ENCODE assay signal across 12 mouse cellular contexts in the genomic region with DNA sequence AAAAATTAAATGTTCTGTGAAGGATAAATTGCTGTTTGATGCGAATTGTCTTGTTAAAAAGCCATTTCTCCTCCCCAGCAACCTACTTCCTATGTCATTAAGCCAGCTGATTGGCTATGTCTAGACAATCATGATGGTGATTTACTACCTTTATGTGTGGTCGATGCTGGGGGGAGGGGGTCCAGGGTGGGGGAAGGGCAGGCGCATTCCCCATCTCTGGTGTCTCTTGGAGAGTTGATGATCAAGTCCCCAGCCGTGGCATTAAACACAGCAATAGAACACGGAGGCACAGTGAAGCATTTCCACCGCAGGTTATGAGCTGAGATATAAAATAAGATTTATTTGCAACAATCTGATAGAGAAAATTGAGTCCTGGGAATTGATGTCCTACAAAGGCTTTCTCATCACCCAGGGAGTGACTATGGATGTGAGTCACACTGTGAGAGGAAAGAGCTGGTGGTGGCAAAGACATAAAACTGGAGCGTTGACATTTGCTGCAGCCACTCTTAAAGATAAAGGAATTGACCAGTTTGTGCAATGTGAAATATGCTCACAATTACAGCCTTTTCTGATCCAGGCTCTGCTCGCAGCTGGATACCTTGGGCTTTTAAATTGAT.
"Had no signal": no experiment of that assay in that cellular context is flagged by ENCODE, and none has a peak within 500 bp of the region (broad histone marks: within the 10 kb centered on the region; RNA-seq: fewer than 3 reads in every experiment).

No protein-coding gene starts in this region.

- H3K4me3 ChIP-seq: kidney, embryonic 15.5 days; limb, embryonic 10.5 days; liver, embryonic 15.5 days; midbrain, embryonic 10.5 days; stomach, embryonic 15.5 days had no signal

- H3K36me3 ChIP-seq: kidney, embryonic 15.5 days; limb, embryonic 10.5 days; liver, embryonic 15.5 days; midbrain, embryonic 10.5 days; stomach, embryonic 15.5 days had no signal

- ATAC-seq: lung, postnatal 0 days had no signal

- H3K9ac ChIP-seq: kidney, embryonic 15.5 days; liver, embryonic 15.5 days; stomach, embryonic 15.5 days had no signal

- H3K4me1 ChIP-seq: kidney, embryonic 15.5 days; liver, embryonic 15.5 days; midbrain, embryonic 10.5 days; stomach, embryonic 15.5 days had no signal

- DNase-seq: kidney, postnatal 14 days; lung, adult 2 months; lung, postnatal 4 days; midbrain, embryonic 14.5 days; right cerebral cortex, postnatal 14 days had no signal

- H3K27me3 ChIP-seq: kidney, embryonic 15.5 days; liver, embryonic 15.5 days; stomach, embryonic 15.5 days had no signal

- H3K4me2 ChIP-seq: kidney, embryonic 15.5 days; liver, embryonic 11.5 days; liver, embryonic 15.5 days; stomach, embryonic 15.5 days had no signal

- H3K9me3 ChIP-seq: kidney, embryonic 15.5 days; limb, embryonic 10.5 days; liver, embryonic 15.5 days; midbrain, embryonic 10.5 days; stomach, embryonic 15.5 days had no signal

- H3K27ac ChIP-seq: kidney, embryonic 15.5 days; limb, embryonic 10.5 days; liver, embryonic 15.5 days; midbrain, embryonic 10.5 days; stomach, embryonic 15.5 days had no signal
